Mouse (Mus musculus): ENCODE results near the gene Trim10. TPM values are rescaled to one million over a fixed set of nuclear protein-coding genes. Genes with fewer than 3 reads are reported as not detected.

Gene Trim10
- total RNA-seq, 2 experiments from 2014 or later = 0.33 to 0.35 TPM

DNA sequence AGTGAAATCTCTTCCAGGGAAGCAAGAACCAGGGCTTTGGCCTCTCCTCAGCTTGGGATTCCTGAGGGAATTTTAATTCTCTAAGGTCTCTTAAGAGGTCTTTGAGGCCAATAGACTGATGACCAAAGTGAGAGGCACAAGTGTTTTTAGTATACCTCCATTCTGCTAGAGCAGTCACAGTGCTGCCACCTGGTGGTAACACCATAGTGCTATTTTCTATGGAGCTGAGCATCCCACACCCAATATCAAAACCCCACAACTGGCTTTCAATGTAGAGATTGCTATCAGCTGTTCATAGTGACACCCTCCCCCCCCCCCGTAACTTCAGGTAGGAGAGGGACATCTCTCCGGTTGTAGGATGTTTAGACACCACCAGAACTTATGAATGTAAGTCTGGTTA is 44.7 kb downstream of the Trim10 start:
- DNase-seq = peak; percentile 69 to 87

DNA sequence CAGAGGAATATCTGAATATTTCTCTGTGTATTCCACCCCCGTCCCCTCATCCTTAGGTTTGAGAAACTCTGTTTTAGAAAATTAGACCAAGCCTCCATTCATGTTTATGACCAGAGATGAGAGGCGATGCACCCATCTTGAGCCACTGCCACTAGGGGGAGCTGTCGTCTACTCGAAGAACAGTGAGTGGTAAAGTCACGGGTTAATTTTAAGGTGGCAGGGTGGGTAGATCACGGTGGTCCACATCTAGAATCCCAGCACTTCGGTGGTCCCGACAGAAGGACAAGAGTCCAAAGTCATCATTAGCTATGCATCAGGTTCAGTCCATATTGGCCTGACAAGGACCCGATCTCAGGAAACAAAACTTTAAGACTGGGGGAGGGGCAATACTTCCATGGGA is 45.7 kb downstream of the Trim10 start:
- peak; percentile 36 to 83 for DNase-seq

DNA sequence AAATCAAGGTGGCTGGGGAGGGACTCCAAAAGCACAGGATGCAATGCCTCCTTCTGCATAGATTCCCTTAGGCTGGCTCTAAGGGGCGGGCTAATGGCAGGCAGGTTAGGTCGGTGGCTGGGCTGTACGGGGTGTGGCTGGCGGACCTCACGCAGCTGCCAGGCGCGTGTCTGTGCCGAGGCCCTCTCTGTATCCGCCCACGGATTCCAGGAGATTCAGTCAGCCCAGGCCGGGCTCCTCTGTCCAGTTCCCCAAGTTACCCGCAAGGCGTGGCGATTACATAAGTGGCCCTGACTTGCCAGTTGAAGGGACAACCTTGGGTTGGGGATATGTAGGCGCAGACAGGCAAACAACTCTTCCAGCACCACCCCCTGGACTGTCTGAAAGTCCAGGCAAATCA is 50.9 kb downstream of the Trim10 start:
- DNase-seq = peak in 1 of 2 experiments; percentile 9

DNA sequence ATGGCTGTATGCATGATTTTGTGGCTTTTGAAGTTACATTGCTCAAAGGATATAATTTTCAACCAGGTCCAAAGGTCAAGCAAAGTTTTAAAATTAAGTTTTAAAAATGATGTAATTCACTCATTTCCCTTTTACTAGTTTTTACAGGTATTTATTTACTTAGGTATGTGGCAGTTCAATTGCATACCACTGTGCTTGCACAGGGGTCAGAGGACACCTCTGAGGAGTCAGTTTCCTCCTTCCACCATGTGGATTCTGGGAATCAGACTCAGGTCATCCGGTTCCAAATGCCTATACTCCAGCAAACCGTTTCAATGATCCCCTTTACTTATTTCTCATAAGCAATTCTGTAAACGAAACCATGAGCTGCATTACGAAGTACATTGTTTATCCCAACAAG is 53.3 kb downstream of the Trim10 start:
- no peak for DNase-seq

DNA sequence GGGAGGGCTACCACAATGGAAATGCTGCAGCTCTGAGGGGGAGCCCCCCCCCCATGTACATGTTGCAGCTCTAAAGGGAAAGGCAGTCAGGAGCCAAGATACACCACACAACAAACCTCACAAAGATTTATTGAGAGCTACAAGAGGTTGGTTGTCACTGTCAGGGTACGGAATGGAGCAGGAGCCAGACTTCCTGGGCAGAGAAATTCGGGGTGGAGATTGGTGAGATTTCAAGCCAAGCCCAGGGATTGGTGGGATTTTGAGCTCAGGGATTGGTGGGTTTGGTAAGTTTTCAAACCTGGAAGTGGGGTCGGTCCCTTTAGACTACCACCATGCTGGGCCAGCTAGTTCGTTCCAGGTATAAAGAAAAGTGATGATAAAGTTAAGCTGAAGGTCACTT is 54.1 kb downstream of the Trim10 start:
- DNase-seq = no peak

Other genes starting within 250 kb of the Trim10 start
- gene H2-M9, start 226.9 kb upstream of the Trim10 start, total RNA-seq (2021) = not detected
- not detected for gene H2-M1, start 197.4 kb upstream of the Trim10 start, total RNA-seq (2021)
- gene H2-M10.5, start 96.7 kb upstream of the Trim10 start, total RNA-seq (2021) = not detected
- gene H2-M10.6, start 57.4 kb upstream of the Trim10 start, total RNA-seq (2021) = not detected
- gene Trim26, start 32.4 kb upstream of the Trim10 start, total RNA-seq (2021) = 10 to 100 TPM; 17.8 to 18.5 TPM
- gene Trim15, start 2.4 kb upstream of the Trim10 start, total RNA-seq (2021) = not detected
- not detected for gene Trim40, start 20.5 kb downstream of the Trim10 start, total RNA-seq (2021)
- gene Trim31, start 28.5 kb downstream of the Trim10 start, total RNA-seq (2021) = not detected
- gene Rnf39, start 73.3 kb downstream of the Trim10 start, total RNA-seq (2021) = under 1 TPM; 0.72 to 0.87 TPM
- 100 to 1,000 TPM in 1 of 2 experiments, 10 to 100 TPM in 1; 95.7 to 113 TPM for gene Ppp1r11, start 82.2 kb downstream of the Trim10 start, total RNA-seq (2021)
- 10 to 100 TPM; 29.1 to 31.1 TPM for gene Znrd1, start 89.0 kb downstream of the Trim10 start, total RNA-seq (2021)
- gene Znrd1as, start 89.0 kb downstream of the Trim10 start, total RNA-seq (2021) = 10 to 100 TPM; 15.1 to 16.2 TPM
- gene 2410137M14Rik, start 111.7 kb downstream of the Trim10 start, total RNA-seq (2021) = 1 to 10 TPM in 1 of 2 experiments, under 1 TPM in 1; 0.90 to 1.0 TPM
- not detected for gene H2-M5, start 120.0 kb downstream of the Trim10 start, total RNA-seq (2021)
- gene Zfp57, start 131.6 kb downstream of the Trim10 start, total RNA-seq (2021) = 1 to 10 TPM; 1.7 to 2.0 TPM
- not detected for gene Mog, start 153.8 kb downstream of the Trim10 start, total RNA-seq (2021)
- gene Gabbr1, start 176.4 kb downstream of the Trim10 start, total RNA-seq (2021) = 1 to 10 TPM; 6.0 to 8.2 TPM
- not detected for gene Olfr90, start 218.9 kb downstream of the Trim10 start, total RNA-seq (2021)
- gene Olfr91, start 228.7 kb downstream of the Trim10 start, total RNA-seq (2021) = not detected

Data from heart, adult 18-20 months (tissue).